In the genomic region with DNA sequence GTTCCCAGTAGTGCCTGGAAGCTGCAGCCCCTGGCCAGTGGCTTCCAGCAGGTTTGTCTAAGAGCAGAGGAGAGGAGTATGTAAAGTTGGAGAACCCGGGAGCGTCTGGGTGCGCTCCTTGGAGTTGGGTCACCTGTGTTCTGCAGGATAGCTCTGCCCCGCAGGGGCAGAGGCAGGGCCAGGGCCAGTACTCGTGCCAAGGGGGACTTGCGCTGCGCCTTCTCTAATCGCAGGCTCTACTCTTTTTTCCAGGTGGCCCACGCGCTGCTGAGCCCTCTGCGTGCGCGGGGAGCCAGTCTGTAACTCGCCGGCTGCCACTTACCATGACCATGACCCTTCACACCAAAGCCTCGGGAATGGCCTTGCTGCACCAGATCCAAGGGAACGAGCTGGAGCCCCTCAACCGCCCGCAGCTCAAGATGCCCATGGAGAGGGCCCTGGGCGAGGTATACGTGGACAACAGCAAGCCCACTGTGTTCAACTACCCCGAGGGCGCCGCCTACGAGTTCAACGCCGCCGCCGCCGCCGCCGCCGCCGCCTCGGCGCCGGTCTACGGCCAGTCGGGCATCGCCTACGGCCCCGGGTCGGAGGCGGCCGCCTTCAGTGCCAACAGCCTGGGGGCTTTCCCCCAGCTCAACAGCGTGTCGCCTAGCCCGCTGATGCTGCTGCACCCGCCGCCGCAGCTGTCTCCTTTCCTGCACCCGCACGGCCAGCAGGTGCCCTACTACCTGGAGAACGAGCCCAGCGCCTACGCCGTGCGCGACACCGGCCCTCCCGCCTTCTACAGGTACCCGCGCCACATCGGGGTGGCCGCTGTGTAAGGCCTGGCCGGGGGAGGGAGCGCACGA, we compare ENCODE assay signal across 8 mouse cellular contexts.
DNase-seq lines count a peak whose midpoint lies in the region; ATAC-seq and TF ChIP-seq lines count a peak whose summit lies in the region.

No protein-coding gene starts in this region.

- no peak for DNase-seq in layer of hippocampus, adult 2 months (ENCODE audit: low spot score in 2 of 2)
- DNase-seq in layer of hippocampus, postnatal 10 days (ENCODE audit: low spot score in 2 of 2) = no peak
- DNase-seq in adrenal gland, postnatal 36 days = peak; percentile 33 to 53
- DNase-seq in stomach, postnatal 0 days (ENCODE audit: low spot score) = peak; percentile 46
- DNase-seq in left cerebral cortex, postnatal 14 days (ENCODE audit: low spot score in 2 of 2) = no peak

- intact Hi-C loops in left cerebral cortex, postnatal 14 days (cut with DNase I) = no loop called here

- ATAC-seq in forebrain, embryonic 13.5 days = peak; percentile 79
- peak; percentile 74 for ATAC-seq in kidney, embryonic 16.5 days (ENCODE audit: low FRiP score, low TSS enrichment)
- ATAC-seq in midbrain, embryonic 12.5 days (ENCODE audit: low FRiP score, low read depth) = peak; percentile 81
- peak; percentile 59 for ATAC-seq in stomach, postnatal 0 days (ENCODE audit: low FRiP score, low TSS enrichment)

- H3K4me1 ChIP-seq in forebrain, embryonic 13.5 days = peaks cover 20% of the 10 kb centered on the region
- H3K4me1 ChIP-seq in kidney, embryonic 16.5 days (ENCODE audit: insufficient read depth, low read length) = peaks cover 10% of the 10 kb centered on the region
- H3K4me1 ChIP-seq in midbrain, embryonic 12.5 days = peaks cover 13% of the 10 kb centered on the region
- H3K4me1 ChIP-seq in stomach, postnatal 0 days (replicated peaks; ENCODE audit: control insufficient read depth, insufficient read depth) = no peaks in the 10 kb centered on the region; the same call in 1 of the 2 replicates

- H3K36me3 ChIP-seq in forebrain, embryonic 13.5 days (ENCODE audit: poor library complexity, severe bottlenecking) = no peaks in the 10 kb centered on the region
- no peaks in the 10 kb centered on the region for H3K36me3 ChIP-seq in kidney, embryonic 16.5 days (ENCODE audit: insufficient read depth, low read length)
- H3K36me3 ChIP-seq in midbrain, embryonic 12.5 days = no peaks in the 10 kb centered on the region
- no peaks in the 10 kb centered on the region for H3K36me3 ChIP-seq in stomach, postnatal 0 days (ENCODE audit: control insufficient read depth, insufficient read depth, low read length)

- H3K4me2 ChIP-seq in forebrain, embryonic 13.5 days = peak overlapping the region; percentile 98
- peak overlapping the region; percentile 92 for H3K4me2 ChIP-seq in kidney, embryonic 16.5 days (replicated peaks; ENCODE audit: low read depth, low read length)
- H3K4me2 ChIP-seq in midbrain, embryonic 12.5 days (replicated peaks) = peak overlapping the region; percentile 98
- peak overlapping the region; percentile 79 for H3K4me2 ChIP-seq in stomach, postnatal 0 days (replicated peaks; ENCODE audit: low read depth)

- H3K9me3 ChIP-seq in forebrain, embryonic 13.5 days (replicated peaks) = no peaks in the 10 kb centered on the region
- no peaks in the 10 kb centered on the region for H3K9me3 ChIP-seq in kidney, embryonic 16.5 days (ENCODE audit: low read length)
- H3K9me3 ChIP-seq in midbrain, embryonic 12.5 days = no peaks in the 10 kb centered on the region
- no peaks in the 10 kb centered on the region for H3K9me3 ChIP-seq in stomach, postnatal 0 days (ENCODE audit: control insufficient read depth, low read length)

- H3K4me3 ChIP-seq in layer of hippocampus, adult 2 months = peak overlapping the region; percentile 54
- peak overlapping the region; percentile 56 for H3K4me3 ChIP-seq in forebrain, embryonic 13.5 days
- peak overlapping the region; percentile 57 for H3K4me3 ChIP-seq in kidney, embryonic 16.5 days (ENCODE audit: low read length)
- H3K4me3 ChIP-seq in midbrain, embryonic 12.5 days = peak overlapping the region; percentile 56
- H3K4me3 ChIP-seq in stomach, postnatal 0 days (ENCODE audit: low read depth, low read length) = peak overlapping the region; percentile 39

- TF ChIP-seq CTCF in layer of hippocampus, adult 2 months (conservative IDR thresholded peaks at IDR 0.05) = no peak
- peak; percentile 8; the same call in 1 of the 2 replicates for TF ChIP-seq CTCF in stomach, postnatal 0 days (IDR thresholded peaks at IDR 0.05; ENCODE audit: low read depth)

- peaks cover 45% of the 10 kb centered on the region for H3K27me3 ChIP-seq in forebrain, embryonic 13.5 days
- H3K27me3 ChIP-seq in kidney, embryonic 16.5 days (ENCODE audit: insufficient read depth, low read length) = peaks cover 27% of the 10 kb centered on the region
- H3K27me3 ChIP-seq in midbrain, embryonic 12.5 days = peaks cover 57% of the 10 kb centered on the region
- H3K27me3 ChIP-seq in stomach, postnatal 0 days (ENCODE audit: control insufficient read depth, insufficient read depth, low read length) = peaks cover 6% of the 10 kb centered on the region

- WGBS in forebrain, embryonic 13.5 days = 1% methylated on average over 63 of the region's 68 CpGs
- WGBS in kidney, embryonic 16.5 days = 1% methylated on average over 67 of the region's 68 CpGs
- under 1% methylated on average over 48 of the region's 68 CpGs for WGBS in midbrain, embryonic 12.5 days
- 2% methylated on average over 67 of the region's 68 CpGs for WGBS in stomach, postnatal 0 days

- TF ChIP-seq EP300 in stomach, postnatal 0 days (optimal IDR thresholded peaks at IDR 0.05) = no peak

- no peak overlapping the region for H3K27ac ChIP-seq in layer of hippocampus, adult 2 months
- H3K27ac ChIP-seq in forebrain, embryonic 13.5 days = no peak overlapping the region
- no peak overlapping the region for H3K27ac ChIP-seq in kidney, embryonic 16.5 days (ENCODE audit: low read length)
- H3K27ac ChIP-seq in midbrain, embryonic 12.5 days (replicated peaks) = no peak overlapping the region
- no peak overlapping the region for H3K27ac ChIP-seq in stomach, postnatal 0 days (replicated peaks)

- H3K9ac ChIP-seq in forebrain, embryonic 13.5 days = peak overlapping the region; percentile 66
- peak overlapping the region; percentile 28 for H3K9ac ChIP-seq in kidney, embryonic 16.5 days (replicated peaks; ENCODE audit: low read length)
- peak overlapping the region; percentile 43 for H3K9ac ChIP-seq in midbrain, embryonic 12.5 days (replicated peaks)
- H3K9ac ChIP-seq in stomach, postnatal 0 days (ENCODE audit: low read length) = peak overlapping the region; percentile 9; the same call in 1 of the 2 replicates

Comparison
In these comparisons a context has a peak if more than half of its experiments do, and no peak if none do; other contexts are left out.
1. DNase-seq: peak in adrenal gland, postnatal 36 days (2 of 2) and stomach, postnatal 0 days (single experiment); none in layer of hippocampus, adult 2 months (0 of 2), layer of hippocampus, postnatal 10 days (0 of 2) and left cerebral cortex, postnatal 14 days (0 of 2).
2. H3K9ac ChIP-seq: peak in every context shown above with its lines; median percentile 66 in forebrain, embryonic 13.5 days; 43 in midbrain, embryonic 12.5 days; 28 in kidney, embryonic 16.5 days; 9 in stomach, postnatal 0 days.
3. Peak in every context shown above with its lines, with median percentiles within 50 percentile points of each other: H3K4me3 ChIP-seq, ATAC-seq and H3K4me2 ChIP-seq.